ENCODE assay signal across 30 mouse cellular contexts in the genomic region with DNA sequence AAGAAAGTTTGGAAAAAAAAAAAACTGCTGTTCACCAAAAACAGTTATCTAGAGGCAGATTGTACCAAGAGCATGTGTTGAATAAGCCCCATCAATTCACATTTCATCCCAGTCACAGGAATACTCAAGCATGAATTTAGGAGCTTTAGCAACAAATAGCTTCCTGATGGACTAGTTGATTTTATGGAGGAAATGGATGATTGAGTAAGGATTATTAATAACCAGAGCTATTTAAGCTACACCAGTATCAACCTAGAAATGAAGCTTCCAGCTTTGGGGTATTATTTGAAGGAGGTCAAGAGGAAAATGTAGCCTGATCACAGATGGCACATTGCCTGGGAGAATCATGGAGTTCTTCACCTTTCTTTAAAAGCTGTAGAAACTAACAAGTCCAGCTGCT. TPM values are rescaled to one million over a fixed set of nuclear protein-coding genes. Genes with fewer than 3 reads are reported as not detected.
"Had no signal": no experiment of that assay in that cellular context is flagged by ENCODE, and none has a peak within 500 bp of the region (broad histone marks: within the 10 kb centered on the region; RNA-seq: fewer than 3 reads in every experiment).

No protein-coding gene starts in this region.

- H3K27me3 ChIP-seq: heart, embryonic 12.5 days; heart, embryonic 13.5 days; heart, embryonic 15.5 days; hindbrain, embryonic 12.5 days; hindbrain, embryonic 13.5 days; hindbrain, embryonic 15.5 days; intestine, embryonic 15.5 days; kidney, embryonic 15.5 days had no signal

- DNase-seq: heart, postnatal 10 days; heart, postnatal 14 days; heart, postnatal 36 days; heart, postnatal 4 days; kidney, adult 11 months; kidney, adult 18-20 months; kidney, adult 2 months; kidney, adult 8-10 months; kidney, adult 9 months; kidney, postnatal 10 days; kidney, postnatal 14 days; kidney, postnatal 25 days; kidney, postnatal 36 days; kidney, postnatal 4 days; layer of hippocampus, adult 9-11 months; layer of hippocampus, postnatal 36 days had no signal

- H3K36me3 ChIP-seq: heart, embryonic 12.5 days; heart, embryonic 13.5 days; heart, embryonic 15.5 days; hindbrain, embryonic 10.5 days; hindbrain, embryonic 12.5 days; hindbrain, embryonic 13.5 days; hindbrain, embryonic 15.5 days; intestine, embryonic 15.5 days; kidney, embryonic 15.5 days had no signal

- H3K4me1 ChIP-seq: heart, embryonic 12.5 days; heart, embryonic 13.5 days; heart, embryonic 15.5 days; hindbrain, embryonic 10.5 days; hindbrain, embryonic 12.5 days; hindbrain, embryonic 13.5 days; hindbrain, embryonic 15.5 days; intestine, embryonic 15.5 days; kidney, embryonic 15.5 days had no signal

- H3K4me3 ChIP-seq: heart, embryonic 12.5 days; heart, embryonic 13.5 days; heart, embryonic 15.5 days; hindbrain, embryonic 10.5 days; hindbrain, embryonic 12.5 days; hindbrain, embryonic 13.5 days; hindbrain, embryonic 15.5 days; intestine, embryonic 15.5 days; kidney, embryonic 15.5 days; layer of hippocampus, adult 2 months had no signal

- H3K9me3 ChIP-seq: heart, embryonic 12.5 days; heart, embryonic 15.5 days; hindbrain, embryonic 12.5 days; hindbrain, embryonic 13.5 days; hindbrain, embryonic 15.5 days; intestine, embryonic 15.5 days had no signal

- H3K27ac ChIP-seq: heart, embryonic 13.5 days; heart, embryonic 15.5 days; hindbrain, embryonic 10.5 days; hindbrain, embryonic 12.5 days; hindbrain, embryonic 13.5 days; hindbrain, embryonic 14.5 days; hindbrain, embryonic 15.5 days; hindbrain, postnatal 0 days; intestine, embryonic 15.5 days; kidney, embryonic 15.5 days; kidney, postnatal 0 days; layer of hippocampus, adult 2 months had no signal

RNA-seq across cellular contexts. Expression of a gene that starts 57.9 kb away (rescaled TPM):
- polyA plus RNA-seq: inflammation-experienced regulatory T-cells, adult 6 months had no signal
